Mouse (Mus musculus) gastrocnemius, adult 8-10 months (tissue): Measurements from ENCODE around the gene Gdpd1. TPM values are rescaled to one million over a fixed set of nuclear protein-coding genes. Genes with fewer than 3 reads are reported as not detected.
A peak's percentile ranks its signal among the peaks of the same experiment; 100 is the strongest.
"Not testable (repeated sequence)": the region's sequence is repeated elsewhere in the genome, so short reads cannot be mapped to it uniquely, and the experiment has no call there.

Experiments used
- DNase-seq, 2 experiments: peaks; one replicate each; pipeline ENCODE4 v3.0.0; 2022; ENCODE audit warnings: low spot score in 2 of 2
- total RNA-seq, 4 experiments: library from RNA; stranded (reverse); gene quantifications; 2 replicates each; pipeline ENCODE4 v1.2.4; 2022

The Gdpd1 gene
- 1 to 10 TPM; 3.6 to 4.5 (median 3.8) TPM for total RNA-seq

DNA sequence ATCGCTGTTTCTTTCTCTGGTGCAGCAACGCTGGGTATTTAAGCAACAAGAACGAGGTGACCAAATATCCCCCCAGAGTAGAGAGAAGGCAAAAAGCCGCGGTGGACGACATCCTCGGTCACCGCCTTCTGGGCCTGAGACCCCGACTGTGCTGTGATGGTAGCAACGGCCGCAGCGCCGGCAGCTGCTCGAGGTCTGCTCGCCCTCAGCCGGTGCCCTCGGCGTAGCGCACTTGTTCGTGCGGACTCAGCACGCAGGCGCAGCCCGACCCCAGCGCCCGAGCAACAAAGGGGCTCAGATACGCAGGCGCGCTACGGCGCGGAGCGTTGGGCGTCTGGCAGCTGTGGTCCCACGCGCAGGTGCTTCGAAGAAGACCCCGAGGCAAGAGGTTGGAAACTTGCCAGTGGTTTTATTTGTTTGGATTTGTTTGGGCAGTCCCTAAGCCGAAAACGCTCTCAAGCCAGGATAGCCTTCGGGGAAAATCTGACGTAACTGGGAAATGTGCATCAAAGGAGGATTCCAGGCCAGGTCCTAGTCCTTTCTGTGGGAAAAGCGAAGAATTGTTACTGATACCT lies at the start of gene Gdpd1:
Gdpd1 (minus strand) TSS at position 197 of the 575 bp plus-strand sequence.
- DNase-seq = peak; percentile 53 to 74

DNA sequence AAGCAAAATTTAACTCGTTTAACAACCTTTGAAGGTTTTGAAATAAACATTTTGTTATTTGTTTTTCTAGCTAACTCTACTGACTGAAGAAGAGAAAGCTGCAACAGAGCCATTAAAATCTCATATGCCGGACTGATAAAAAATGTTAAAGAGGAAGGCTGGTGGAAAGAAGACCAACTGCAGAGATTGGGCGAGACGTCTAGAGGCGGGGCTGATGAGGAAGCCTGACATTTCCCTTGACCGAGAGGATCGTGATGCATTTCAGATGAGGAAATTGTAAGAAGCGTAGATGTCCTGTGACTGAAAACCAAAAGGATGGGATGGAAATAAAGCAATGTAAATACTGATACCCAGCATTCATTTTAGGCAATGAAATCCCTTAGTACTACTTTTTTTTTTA lies 48.0 kb upstream of the Gdpd1 start:
- no peak for DNase-seq

DNA sequence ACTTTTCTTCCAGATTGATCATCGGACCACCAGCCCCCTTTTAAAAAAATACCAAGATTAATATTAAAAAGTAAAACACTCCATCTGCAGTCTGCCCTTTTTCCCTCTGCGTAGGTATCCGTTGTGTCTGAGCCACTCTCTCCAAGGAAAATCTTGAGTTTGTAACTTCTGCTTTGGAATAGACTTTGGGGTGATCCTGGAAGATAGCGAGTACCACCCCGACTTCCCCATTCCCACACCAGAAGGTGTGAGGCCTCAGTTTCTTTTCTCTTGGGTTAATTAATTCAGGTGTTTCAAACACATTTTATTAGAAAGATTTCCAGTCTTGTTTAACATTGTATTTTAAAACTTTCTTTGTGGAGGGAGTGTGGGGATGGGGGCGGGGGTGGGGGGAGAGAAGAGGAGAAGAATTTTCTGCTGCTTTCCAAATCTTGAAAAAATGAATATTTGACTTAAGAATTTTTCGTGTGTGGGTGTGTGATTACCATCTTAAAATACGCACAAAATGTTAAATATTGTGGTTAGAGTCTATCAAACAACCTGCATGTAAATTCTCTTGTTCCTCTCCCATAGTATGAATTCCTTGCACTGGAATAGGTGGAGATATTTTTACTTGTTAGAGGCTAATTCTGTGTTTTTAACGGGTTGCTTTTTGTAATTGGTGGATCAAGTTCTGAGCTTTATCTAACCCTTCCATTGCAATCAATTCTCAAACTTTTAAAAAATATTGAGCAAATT lies 36.5 kb upstream of the Gdpd1 start:
- no peak for DNase-seq

GRCm38 (mm10) chr11:87109519-87110171 lies 35.8 kb upstream of the Gdpd1 start:
- peak in 1 of 2 experiments; percentile 6 for DNase-seq

DNA sequence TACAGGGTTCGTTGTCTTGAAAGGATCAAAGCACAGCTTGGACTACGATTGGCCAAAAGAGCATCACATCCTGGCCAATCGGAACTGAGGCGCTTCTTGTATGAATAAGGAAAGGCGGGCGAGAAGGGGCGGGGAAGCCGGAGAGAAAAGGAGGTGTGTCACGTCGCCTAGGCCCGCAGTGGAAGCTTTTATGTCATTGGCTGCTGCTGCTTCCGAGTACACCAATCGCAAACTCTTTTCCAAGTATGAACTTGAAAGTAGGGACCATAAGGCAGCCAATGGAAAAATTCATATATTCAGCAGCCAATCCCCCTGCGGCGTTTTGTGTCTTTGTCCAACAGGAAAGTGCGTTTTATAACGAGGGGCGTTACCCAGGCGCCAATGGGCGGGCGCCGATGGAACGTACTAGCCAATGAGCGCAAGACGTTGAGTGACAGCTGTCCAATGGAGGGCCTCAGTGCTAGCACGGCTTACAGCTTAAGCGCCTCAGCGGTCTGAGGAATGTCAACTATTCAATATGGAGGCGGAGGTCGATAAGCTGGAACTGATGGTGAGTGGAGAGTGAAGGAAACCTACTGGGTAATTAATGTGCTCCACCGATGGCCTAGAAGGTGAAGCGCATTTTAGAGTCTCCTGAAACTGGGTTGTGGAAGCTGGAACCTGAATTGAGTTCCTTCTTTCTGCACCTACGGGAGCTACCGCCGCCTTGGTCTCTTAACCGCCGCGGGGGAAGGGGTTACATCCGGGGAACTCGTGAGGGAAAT lies 35.1 kb upstream of the Gdpd1 start, which contains the start of gene Ska2:
Ska2 (plus strand) TSS at position 480 of the 764 bp plus-strand sequence.
- peak; percentile 94 to 97 for DNase-seq

- DNase-seq = no peak
Measured at GRCm38 (mm10) chr11:87108409-87108754, 34.5 kb upstream of the Gdpd1 start, which contains the start of gene Prr11. Gene Prr11 (minus strand): TSS chr11:87108708.

GRCm38 (mm10) chr11:87087142-87087541 lies 13.3 kb upstream of the Gdpd1 start:
- DNase-seq = no peak

DNA sequence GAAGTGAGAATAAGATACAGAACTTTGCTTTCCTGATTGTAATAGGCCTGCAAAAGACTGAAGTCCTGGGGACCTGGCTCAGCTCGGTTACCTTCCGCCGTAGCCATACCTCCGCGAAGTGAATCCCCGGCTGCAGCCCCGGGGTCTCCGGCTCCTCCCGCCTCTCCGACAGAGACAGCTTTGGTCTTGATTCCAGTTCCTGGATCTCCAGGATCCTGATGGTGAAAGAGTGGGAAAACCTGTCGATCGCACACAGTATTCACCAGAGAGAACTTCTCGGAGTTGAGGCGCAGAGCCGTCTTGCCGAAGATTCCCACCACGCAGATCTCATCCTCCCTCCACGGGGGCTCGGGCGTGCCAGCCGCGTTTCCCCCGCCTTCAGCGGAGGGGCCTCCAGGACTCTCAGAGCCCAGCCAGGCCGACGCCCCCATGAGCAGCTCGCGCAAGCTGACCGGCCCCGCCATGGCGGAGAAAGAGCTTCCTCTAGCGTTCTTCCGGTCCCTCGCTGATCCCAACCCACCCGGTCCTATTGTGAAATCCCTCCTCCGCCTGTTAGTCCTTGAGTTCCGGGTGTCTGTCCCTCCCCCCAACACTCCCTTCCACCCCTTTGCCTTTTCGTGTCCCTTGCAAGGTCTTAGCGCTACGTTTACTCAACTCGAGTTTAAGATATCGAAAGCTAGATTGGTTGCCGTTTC lies 12.6 kb upstream of the Gdpd1 start, which contains the start of gene Smg8:
Smg8 (minus strand) TSS at position 485 of the 695 bp plus-strand sequence.
- DNase-seq = peak; percentile 60 to 70

DNA sequence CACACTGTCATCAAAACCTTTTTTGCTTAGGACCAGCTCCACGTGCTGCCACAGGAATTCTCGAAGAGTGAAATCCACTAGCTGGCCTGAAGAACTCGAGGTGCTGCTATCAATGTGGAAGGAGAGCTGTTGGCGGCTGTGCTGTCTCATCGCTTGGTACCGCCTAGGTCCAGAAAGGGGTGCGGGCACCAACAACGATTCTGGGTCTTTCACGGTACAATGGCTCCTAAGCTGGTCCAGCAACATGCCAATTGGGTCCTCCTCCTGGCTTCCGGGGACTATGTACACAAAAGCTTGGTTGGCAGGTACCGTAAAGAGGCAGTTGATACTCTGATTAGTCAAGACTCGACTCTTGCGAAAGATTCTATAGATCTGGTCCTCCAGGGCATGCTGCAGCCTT lies 11.6 kb upstream of the Gdpd1 start:
- no peak for DNase-seq

DNA sequence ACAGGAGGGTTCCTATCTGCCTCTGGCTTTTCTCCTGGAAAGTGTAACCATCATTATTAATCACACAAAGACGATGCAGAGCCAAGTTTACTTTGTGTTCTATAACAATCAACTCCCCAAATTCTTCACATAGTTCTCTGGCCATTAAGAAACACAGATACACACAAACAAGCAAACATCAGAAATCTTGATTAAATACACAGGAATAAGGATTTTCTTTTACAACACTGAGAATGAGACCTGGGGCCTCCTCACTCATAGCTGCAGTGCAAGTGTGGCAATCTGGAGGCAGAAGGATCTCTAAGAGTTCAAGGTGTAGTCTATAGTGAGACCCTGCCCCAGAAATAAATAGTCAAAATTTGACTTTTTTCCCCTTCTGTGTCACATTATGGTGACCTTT lies 9.8 kb upstream of the Gdpd1 start:
- no peak for DNase-seq

- DNase-seq = peak; percentile 25 to 42
Measured at GRCm38 (mm10) chr11:87073343-87073865, 458 bp downstream of the Gdpd1 start.

DNA sequence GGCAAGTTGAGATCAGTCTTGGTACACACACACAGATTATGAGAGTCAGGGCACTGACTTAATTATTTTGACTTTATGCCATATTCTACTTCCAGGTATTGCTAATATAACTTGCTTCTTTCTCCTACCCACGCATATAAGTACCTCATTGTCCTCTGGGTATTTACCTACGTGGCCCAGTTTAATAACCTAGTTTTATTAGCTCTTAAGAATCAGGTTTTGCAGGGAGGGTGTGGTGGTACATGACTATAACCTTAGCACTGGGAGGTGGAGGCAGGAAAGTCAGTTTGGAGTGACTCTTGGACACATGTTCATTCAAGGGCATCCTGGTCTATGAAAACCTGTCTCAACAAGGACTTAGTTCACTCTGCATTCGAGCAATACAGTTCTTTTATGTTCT lies 11.8 kb downstream of the Gdpd1 start:
- no peak for DNase-seq

DNA sequence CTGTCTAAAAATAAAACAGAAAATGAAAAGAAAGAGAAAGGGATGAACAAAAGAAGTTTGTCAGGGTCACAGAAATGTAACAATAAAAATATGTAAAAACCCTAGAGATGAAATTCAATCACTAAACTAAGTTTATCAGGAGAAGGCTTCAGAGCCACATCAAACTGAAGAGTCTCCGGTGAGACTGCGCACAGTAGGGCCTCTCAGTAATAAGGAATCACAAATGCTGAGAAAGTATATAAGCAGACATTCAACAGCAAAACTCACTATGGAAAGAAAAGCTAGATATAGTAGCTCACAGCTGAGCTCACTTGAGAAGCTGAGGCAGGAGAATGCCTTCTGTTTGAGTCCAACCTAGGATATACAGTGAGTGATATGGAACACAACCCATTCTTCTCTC lies 13.5 kb downstream of the Gdpd1 start:
- no peak for DNase-seq

DNA sequence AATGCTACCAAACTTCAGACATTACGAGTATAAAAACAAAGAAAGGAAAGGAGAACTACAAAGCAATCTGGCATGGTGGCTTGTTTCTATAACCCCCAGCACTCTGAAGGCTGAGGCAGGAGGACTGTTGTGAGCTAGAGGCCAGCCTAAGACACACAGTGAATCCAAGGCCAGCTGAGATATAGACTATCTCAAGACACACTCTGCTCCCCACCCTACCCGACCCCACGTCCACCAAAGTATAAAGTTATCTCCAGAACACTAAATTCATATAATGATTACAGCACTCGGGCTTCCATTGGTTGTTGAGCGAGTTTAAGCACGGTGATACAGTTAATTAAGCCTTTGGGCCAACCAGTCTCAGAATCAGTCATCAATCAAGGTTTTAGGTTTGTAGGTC lies 17.6 kb downstream of the Gdpd1 start:
- no peak for DNase-seq

GRCm38 (mm10) chr11:87048900-87049299 lies 25.0 kb downstream of the Gdpd1 start:
- DNase-seq = not testable (repeated sequence)

GRCm38 (mm10) chr11:87046968-87047367 lies 26.9 kb downstream of the Gdpd1 start:
- no peak for DNase-seq

DNA sequence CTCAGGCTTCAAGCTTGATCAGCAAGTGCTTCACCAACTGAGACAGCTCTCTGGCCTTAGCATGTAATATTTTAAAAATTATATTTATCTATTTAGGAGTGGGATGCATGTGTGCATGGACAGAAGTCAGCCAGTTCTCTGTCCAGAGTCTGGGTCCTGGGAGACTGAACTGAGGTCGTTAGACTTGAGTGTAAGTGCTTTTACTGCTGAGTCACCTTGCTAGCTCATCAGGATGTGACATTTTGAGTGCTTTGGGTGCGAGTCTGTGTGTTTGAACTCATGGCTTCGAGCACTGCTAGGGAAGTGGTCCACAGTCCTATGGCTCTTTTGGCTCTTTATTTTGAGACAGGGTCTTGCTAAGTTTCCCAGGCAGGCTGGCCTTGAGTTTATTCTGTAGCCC lies 30.8 kb downstream of the Gdpd1 start:
- no peak for DNase-seq

DNA sequence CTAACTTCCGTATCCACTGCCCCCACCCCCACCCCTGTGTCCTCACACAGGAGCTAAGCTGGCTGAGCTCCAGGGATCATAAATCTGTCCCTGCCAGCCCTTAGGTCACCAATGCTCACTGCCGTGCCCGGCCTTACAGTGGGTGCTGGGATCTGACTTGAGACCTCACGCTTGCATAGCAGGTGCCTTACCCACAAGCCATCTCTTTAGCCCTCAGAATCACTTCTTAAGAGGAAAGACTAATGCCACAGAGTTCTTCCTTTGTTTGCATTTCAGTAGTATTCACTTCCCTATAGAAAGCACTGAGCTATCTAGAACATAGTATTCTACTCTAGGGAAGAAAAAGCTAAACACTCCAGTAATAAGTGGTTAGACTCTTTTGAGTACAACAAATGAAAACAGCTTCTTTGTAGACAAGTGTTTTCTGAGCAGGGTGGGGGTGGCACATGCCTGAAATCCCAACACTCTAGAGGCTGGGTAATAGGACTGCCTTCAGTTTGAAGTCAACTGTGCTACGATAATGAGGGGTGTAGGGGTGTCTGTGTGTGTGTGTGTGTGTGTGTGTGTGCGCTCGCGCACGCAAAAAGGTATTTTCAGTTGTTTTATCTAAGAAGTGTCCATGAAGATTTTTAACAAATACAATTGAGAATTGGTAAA lies 34.4 kb downstream of the Gdpd1 start:
- DNase-seq = no peak

DNA sequence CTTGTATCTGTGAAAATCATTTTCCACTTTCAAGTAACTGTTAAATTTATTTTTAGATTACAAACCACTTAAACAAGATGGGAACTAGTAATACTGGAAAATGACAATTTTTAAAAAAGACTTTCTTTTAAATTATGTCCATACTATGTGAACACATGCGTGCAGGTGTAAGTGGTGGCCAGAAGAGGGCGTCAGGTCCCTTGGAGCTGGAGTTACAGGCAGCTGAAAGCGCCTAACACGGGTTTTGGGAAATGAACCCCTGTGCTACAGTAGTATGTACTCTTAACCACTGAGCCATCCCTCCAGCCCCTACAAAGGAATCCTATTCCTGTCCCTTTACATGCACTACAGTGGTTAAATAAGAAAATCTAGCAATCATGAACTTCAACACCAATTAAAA lies 37.7 kb downstream of the Gdpd1 start:
- DNase-seq = no peak

- no peak for DNase-seq
Measured at GRCm38 (mm10) chr11:87028212-87028611, 45.6 kb downstream of the Gdpd1 start.
